In the genomic region with DNA sequence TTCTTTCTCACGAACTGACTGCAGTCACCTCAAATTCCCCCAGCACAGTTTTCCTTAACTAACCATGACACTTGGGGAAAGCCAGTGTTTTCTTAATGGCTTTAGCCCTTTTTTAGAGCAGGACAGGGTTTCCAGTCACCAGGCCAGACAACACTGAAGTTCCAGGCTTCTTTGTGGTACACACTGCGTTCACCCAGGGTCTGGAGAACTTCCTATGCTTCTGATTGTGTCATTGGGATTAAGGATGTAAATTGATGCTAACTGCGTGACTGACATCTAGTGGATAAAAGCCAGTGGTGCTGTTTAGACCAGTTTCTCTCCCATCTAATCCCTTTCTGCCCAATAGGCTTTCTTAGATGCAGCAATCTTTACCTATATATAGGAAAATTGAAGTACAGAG, we compare ENCODE assay signal across 9 mouse cellular contexts.
DNase-seq lines count a peak whose midpoint lies in the region; ATAC-seq and TF ChIP-seq lines count a peak whose summit lies in the region.
"Had no signal": no experiment of that assay in that cellular context is flagged by ENCODE, and none has a peak within 500 bp of the region (broad histone marks: within the 10 kb centered on the region; RNA-seq: fewer than 3 reads in every experiment).

No protein-coding gene starts in this region.

- 25% methylated on average over 3 of the region's 3 CpGs for WGBS in embryonic facial prominence, embryonic 11.5 days
- WGBS in intestine, postnatal 0 days = 27% methylated on average over 3 of the region's 3 CpGs
- WGBS in liver, postnatal 0 days (ENCODE audit: insufficient replicate concordance) = 24% methylated on average over 3 of the region's 3 CpGs

- no peak for TF ChIP-seq EP300 in liver, postnatal 0 days (IDR thresholded peaks at IDR 0.05; ENCODE audit: low read depth)

- ATAC-seq in embryonic facial prominence, embryonic 11.5 days (replicated peaks; ENCODE audit: insufficient number of reproducible peaks, low FRiP score, low TSS enrichment, low read depth) = no peak
- ATAC-seq in intestine, postnatal 0 days = no peak
- ATAC-seq in liver, postnatal 0 days = 0 out of 2 replicates have a peak, but pooled peaks have one; percentile 41

- no peak overlapping the region for H3K27ac ChIP-seq in embryonic facial prominence, embryonic 11.5 days (replicated peaks; ENCODE audit: low read depth, low read length)
- H3K27ac ChIP-seq in intestine, postnatal 0 days (ENCODE audit: low read depth, low read length) = no peak overlapping the region
- no peak overlapping the region for H3K27ac ChIP-seq in liver, postnatal 0 days (ENCODE audit: low read depth)

- H3K9ac ChIP-seq in embryonic facial prominence, embryonic 11.5 days (replicated peaks; ENCODE audit: low read length) = no peak overlapping the region
- no peak overlapping the region for H3K9ac ChIP-seq in intestine, postnatal 0 days (ENCODE audit: low read depth, low read length)
- H3K9ac ChIP-seq in liver, postnatal 0 days (replicated peaks) = no peak overlapping the region

- H3K9me3 ChIP-seq in embryonic facial prominence, embryonic 11.5 days (replicated peaks; ENCODE audit: control insufficient read depth, low read length) = no peaks in the 10 kb centered on the region
- no peaks in the 10 kb centered on the region for H3K9me3 ChIP-seq in intestine, postnatal 0 days (ENCODE audit: control insufficient read depth)
- H3K9me3 ChIP-seq in liver, postnatal 0 days (ENCODE audit: low read length) = no peaks in the 10 kb centered on the region

- TF ChIP-seq CTCF in intestine, postnatal 0 days (IDR thresholded peaks at IDR 0.05; ENCODE audit: low read depth) = peak; percentile 94
- peak; percentile 81 for TF ChIP-seq CTCF in liver, postnatal 0 days (IDR thresholded peaks at IDR 0.05; ENCODE audit: low read depth)

- no peak overlapping the region for H3K4me2 ChIP-seq in embryonic facial prominence, embryonic 11.5 days (ENCODE audit: low read depth, low read length)
- no peak overlapping the region for H3K4me2 ChIP-seq in intestine, postnatal 0 days (replicated peaks; ENCODE audit: low read depth)
- no peak overlapping the region for H3K4me2 ChIP-seq in liver, postnatal 0 days (ENCODE audit: low read depth, low read length)

- H3K4me3 ChIP-seq in embryonic facial prominence, embryonic 11.5 days (ENCODE audit: low read depth, low read length) = no peak overlapping the region
- no peak overlapping the region for H3K4me3 ChIP-seq in intestine, postnatal 0 days (ENCODE audit: low read depth, low read length)
- H3K4me3 ChIP-seq in liver, postnatal 0 days (ENCODE audit: low read depth, low read length) = no peak overlapping the region
- H3K4me3 ChIP-seq: megakaryocyte, embryonic 14.5 days had no signal

- peaks cover 2% of the 10 kb centered on the region; the same call in 1 of the 2 replicates for H3K4me1 ChIP-seq in embryonic facial prominence, embryonic 11.5 days (ENCODE audit: control insufficient read depth, insufficient read depth, low read length)
- no peaks in the 10 kb centered on the region for H3K4me1 ChIP-seq in intestine, postnatal 0 days (replicated peaks; ENCODE audit: control insufficient read depth, insufficient read depth, low read length)
- H3K4me1 ChIP-seq in liver, postnatal 0 days (ENCODE audit: insufficient read depth) = no peaks in the 10 kb centered on the region

- H3K36me3 ChIP-seq in embryonic facial prominence, embryonic 11.5 days (replicated peaks; ENCODE audit: control insufficient read depth, insufficient read depth, low read depth, low read length) = no peaks in the 10 kb centered on the region
- H3K36me3 ChIP-seq in intestine, postnatal 0 days (ENCODE audit: control insufficient read depth, insufficient read depth) = no peaks in the 10 kb centered on the region
- no peaks in the 10 kb centered on the region for H3K36me3 ChIP-seq in liver, postnatal 0 days (replicated peaks; ENCODE audit: insufficient read depth, low read length)

- peak; percentile 20 for DNase-seq in adrenal gland, adult 2 months
- no peak for DNase-seq in adrenal gland, adult 18-20 months (ENCODE audit: low spot score in 2 of 2)
- DNase-seq in A20 (ENCODE audit: low read depth, low spot score) = peak; percentile 17
- DNase-seq in embryonic facial prominence, embryonic 11.5 days (ENCODE audit: low spot score) = peak; percentile 80
- DNase-seq in liver, postnatal 0 days = no peak
- DNase-seq in retina, postnatal 1 day = peak; percentile 86
- no peak for DNase-seq in adrenal gland, postnatal 4 days (ENCODE audit: low spot score in 2 of 2)

- no peaks in the 10 kb centered on the region for H3K27me3 ChIP-seq in embryonic facial prominence, embryonic 11.5 days (ENCODE audit: control insufficient read depth, insufficient read depth, low read length)
- H3K27me3 ChIP-seq in intestine, postnatal 0 days (replicated peaks; ENCODE audit: control insufficient read depth, insufficient read depth, low read length) = no peaks in the 10 kb centered on the region
- H3K27me3 ChIP-seq in liver, postnatal 0 days (ENCODE audit: insufficient read depth, low read length) = no peaks in the 10 kb centered on the region

Comparison
In these comparisons a context has a peak if more than half of its experiments do, and no peak if none do; other contexts are left out.
1. DNase-seq: peak in adrenal gland, adult 2 months (single experiment), A20 (single experiment), embryonic facial prominence, embryonic 11.5 days (single experiment) and retina, postnatal 1 day (single experiment); none in adrenal gland, adult 18-20 months (0 of 2), liver, postnatal 0 days (single experiment) and adrenal gland, postnatal 4 days (0 of 2).